Mouse (Mus musculus): Measurements from ENCODE around the gene Shbg. TPM values are rescaled to one million over a fixed set of nuclear protein-coding genes. Genes with fewer than 3 reads are reported as not detected.

The Shbg gene
- total RNA-seq (2023), result not detected in 2 replicates

DNA sequence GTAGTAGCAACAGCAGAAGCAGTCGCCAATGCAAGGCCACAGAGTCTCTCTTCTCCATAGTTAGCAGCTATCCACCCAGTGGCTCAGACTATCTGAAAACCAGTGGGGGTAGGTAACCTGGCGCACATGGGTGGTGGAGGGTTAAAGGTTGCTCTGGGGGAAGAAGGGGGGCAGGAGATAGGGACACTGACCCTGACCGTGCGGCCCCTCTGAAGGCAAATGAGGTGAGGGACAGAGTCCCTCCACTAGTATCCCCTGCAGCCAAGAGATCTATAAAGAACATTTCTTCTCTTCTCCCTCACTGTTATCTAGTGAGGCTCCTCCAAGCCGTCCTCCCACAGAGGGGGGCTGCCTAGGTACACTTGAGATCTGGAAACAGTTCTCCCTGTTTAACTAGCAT lies at the start of gene Shbg:
Gene Shbg, minus strand, starts transcription at position 101 of the 400 bp plus-strand sequence.

DNA sequence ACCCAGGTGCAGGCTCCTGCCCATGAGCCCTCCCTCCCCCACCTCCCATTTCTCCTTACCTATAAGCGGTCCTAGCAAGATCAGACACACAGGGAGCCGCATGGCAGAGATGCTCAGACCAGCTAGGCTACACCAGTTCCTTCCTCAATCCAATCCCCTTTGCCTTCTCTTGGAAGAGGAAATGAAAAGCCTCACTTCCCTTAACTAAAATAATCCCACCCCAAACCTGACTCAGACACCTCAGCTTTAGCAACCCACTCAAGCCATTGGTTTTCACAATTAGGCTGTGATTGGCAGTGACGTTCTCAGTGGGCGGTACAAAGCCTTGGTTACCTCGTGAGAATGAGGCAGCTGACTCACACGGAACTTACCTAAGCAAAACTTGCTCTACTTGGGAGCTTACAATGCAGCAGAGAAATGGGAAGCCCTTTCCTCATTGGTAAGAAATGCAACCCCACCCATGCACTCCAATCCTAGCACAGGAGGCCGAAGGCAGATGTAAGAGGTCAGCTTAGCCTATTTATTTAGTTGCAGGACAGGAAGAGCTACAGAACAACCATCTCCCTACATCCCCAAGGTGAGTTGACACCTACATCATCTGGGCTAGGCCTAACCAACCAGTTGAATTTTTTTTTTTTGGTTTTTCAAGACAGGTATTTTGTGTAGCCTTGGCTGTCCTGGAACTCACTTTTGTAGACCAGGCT lies 48.4 kb upstream of the Shbg start, which contains the start of gene Cd68:
Gene Cd68, minus strand, starts transcription at position 193 of the 704 bp plus-strand sequence.

GRCm38 (mm10) chr11:69662213-69662966 lies 44.7 kb upstream of the Shbg start, which contains the start of gene Mpdu1:
Gene Mpdu1, minus strand, starts transcription at chr11:69662642.

DNA sequence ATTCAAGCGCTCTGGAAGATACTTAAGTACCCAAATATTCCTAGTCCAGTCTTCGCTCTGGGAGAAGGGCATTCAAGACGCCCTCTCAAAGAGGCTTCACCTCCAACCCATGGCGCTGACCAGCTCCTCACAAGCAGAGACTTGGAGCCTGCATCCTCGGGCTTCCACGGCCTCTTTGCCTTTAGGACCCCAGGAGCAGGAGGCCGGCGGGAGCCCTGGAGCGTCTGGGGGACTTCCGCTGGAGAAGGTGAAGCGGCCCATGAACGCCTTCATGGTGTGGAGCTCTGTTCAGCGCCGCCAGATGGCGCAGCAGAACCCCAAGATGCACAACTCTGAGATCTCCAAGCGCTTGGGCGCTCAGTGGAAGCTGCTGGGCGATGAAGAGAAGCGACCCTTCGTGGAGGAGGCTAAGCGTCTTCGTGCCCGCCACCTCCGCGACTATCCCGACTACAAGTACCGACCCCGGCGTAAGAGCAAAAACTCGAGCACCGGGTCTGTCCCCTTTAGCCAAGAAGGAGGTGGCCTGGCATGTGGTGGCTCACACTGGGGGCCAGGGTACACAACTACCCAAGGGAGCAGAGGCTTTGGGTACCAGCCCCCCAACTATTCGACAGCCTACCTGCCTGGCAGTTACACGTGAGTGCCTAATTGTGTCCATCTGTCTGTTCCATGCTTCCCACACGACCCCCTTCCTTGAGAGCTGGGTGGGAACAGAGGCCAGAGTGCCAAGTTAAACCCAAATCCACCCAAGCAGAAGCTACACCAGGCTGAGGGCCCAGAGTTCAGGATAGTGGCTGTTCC lies 37.8 kb upstream of the Shbg start, which contains the start of gene Sox15:
Gene Sox15, plus strand, starts transcription at position 51 of the 801 bp plus-strand sequence.

GRCm38 (mm10) chr11:69632284-69633089 lies 14.8 kb upstream of the Shbg start, which contains the start of gene Fxr2:
Gene Fxr2, plus strand, starts transcription at chr11:69632990.

DNA sequence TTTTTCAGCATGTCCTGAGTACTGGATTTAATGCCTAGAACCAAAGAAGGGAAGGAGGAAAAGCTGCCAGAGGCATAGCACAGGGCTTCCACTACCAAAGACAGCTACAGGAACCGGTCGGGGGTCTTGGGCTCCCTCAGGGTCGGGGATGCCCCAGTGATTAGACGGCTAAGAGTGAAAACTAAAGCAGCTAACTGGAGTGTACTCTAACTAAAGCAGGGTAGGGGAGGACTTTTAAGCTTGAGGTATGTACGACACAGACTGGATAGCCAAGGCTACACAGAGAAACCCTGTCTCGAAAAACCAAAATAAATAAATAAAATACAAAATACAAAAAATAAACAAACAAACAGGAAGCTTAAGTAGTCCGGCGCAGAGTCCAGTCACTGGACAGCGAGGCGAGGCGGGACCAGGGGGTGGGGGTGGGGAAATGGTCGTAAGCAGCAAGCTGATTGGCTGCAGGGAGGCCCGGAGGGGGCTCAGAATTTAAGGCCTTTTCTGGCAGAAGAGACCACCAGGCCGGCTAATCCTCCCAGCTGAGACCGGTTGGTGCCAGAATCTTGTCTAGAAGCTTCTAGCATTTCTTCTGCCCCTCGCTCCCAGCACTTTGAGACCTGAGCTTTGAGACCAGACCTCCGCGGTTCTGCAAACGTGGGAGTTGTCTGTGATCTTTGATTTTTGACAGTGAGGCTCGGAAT lies 4.0 kb upstream of the Shbg start, which contains the start of gene Sat2:
Gene Sat2, plus strand, starts transcription at position 454 of the 698 bp plus-strand sequence.

DNA sequence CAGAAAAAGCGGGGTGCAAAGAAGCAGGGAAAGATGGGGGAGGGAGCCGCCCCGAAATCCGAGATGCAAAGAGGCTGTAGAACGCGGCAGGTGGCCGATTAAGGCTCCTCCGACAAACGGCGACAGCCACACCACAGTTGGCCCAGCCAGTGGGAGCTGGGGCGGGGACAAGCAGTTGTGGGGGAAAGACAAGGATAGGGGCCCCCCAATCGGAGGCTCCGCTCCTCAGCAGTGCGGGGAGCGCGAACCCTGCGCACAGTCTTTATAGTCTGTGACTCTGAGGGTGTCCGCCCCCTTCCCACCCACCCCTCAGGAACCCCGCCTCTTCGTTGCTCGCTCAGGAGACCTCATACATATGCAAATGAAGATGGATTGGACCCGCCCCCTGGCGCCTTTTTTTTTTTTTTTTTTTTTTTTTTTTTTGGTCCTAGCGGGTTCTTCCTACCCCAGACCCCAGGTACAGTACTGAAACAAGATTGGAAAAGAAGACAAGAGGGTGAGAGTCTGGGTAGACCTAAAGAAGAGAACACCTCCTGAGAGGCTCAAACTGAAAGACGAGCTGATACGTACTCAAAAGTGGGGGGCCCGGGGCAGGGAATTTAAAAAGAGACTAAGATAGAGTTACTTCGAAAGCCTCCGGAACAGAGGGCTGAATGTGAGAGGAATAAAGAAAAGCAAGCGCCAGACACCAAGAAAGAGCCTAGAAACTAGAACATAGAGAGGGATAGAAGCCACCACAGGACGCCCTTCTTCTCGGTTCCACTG lies 11.8 kb downstream of the Shbg start, which contains the start of gene Atp1b2:
Gene Atp1b2, minus strand, starts transcription at position 217 of the 765 bp plus-strand sequence.

DNA sequence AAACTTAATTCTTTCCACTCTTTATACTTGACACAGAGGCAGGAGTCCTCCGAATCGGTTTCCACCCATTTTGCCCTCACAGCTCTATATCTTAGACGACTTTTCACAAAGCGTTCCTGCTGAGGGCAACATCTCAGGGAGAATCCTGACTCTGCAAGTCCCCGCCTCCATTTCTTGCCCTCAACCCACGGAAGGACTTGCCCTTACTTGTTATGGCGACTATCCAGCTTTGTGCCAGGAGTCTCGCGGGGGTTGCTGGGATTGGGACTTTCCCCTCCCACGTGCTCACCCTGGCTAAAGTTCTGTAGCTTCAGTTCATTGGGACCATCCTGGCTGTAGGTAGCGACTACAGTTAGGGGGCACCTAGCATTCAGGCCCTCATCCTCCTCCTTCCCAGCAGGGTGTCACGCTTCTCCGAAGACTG lies 37.6 kb downstream of the Shbg start, which contains the start of the genes Wrap53 and Trp53:
Gene Wrap53, minus strand, starts transcription at position 165 of the 424 bp plus-strand sequence.
Gene Trp53, plus strand, starts transcription at position 269 of the 424 bp plus-strand sequence.

Other genes with a start within 250 kb of the Shbg start
- 11.1 and 13.1 TPM in 2 replicates for gene Chd3, start 248.5 kb downstream of the Shbg start, total RNA-seq (2023)
- gene Naa38, start 222.4 kb downstream of the Shbg start, total RNA-seq (2023), result 20.3 and 25.1 TPM in 2 replicates
- gene Cyb5d1, start 222.3 kb downstream of the Shbg start, total RNA-seq (2023), result 27.9 and 30.6 TPM in 2 replicates
- 3.1 and 3.2 TPM in 2 replicates for gene Tmem88, start 219.7 kb downstream of the Shbg start, total RNA-seq (2023)
- gene Kdm6b, start 204.2 kb downstream of the Shbg start, total RNA-seq (2023), result 256 and 289 TPM in 2 replicates
- gene Dnah2, start 68.8 kb downstream of the Shbg start, total RNA-seq (2023), result 2.1 and 6.3 TPM in 2 replicates
- 0.23 and 0.28 TPM in 2 replicates for gene Efnb3, start 57.7 kb downstream of the Shbg start, total RNA-seq (2023)
- 9.3 and 11.2 TPM in 2 replicates for gene Wrap53, start 37.6 kb downstream of the Shbg start, total RNA-seq (2023)
- 33.7 and 43.7 TPM in 2 replicates for gene Trp53, start 37.5 kb downstream of the Shbg start, total RNA-seq (2023)
- not detected in 2 replicates for gene Atp1b2, start 12.0 kb downstream of the Shbg start, total RNA-seq (2023)
- gene Sat2, start 4.1 kb upstream of the Shbg start, total RNA-seq (2023), result not detected in 2 replicates
- 43.9 and 65.2 TPM in 2 replicates for gene Fxr2, start 15.1 kb upstream of the Shbg start, total RNA-seq (2023)
- gene Sox15, start 37.4 kb upstream of the Shbg start, total RNA-seq (2023), result 0.95 TPM in 1 of 2 replicates, not detected in the other
- gene Mpdu1, start 44.7 kb upstream of the Shbg start, total RNA-seq (2023), result 67.2 and 77.6 TPM in 2 replicates
- 79.5 and 104 TPM in 2 replicates for gene Cd68, start 48.2 kb upstream of the Shbg start, total RNA-seq (2023)
- gene Eif4a1, start 54.5 kb upstream of the Shbg start, total RNA-seq (2023), result 525 and 565 TPM in 2 replicates
- 77.3 and 91.6 TPM in 2 replicates for gene Senp3, start 64.2 kb upstream of the Shbg start, total RNA-seq (2023)
- 10.0 and 11.1 TPM in 2 replicates for gene Tnfsf13, start 67.9 kb upstream of the Shbg start, total RNA-seq (2023)
- gene Tnfsf12, start 77.9 kb upstream of the Shbg start, total RNA-seq (2023), result 7.3 and 8.2 TPM in 2 replicates
- gene Tnfsfm13, start 78.2 kb upstream of the Shbg start, total RNA-seq (2023), result 1.4 and 4.9 TPM in 2 replicates
- 74.6 and 76.6 TPM in 2 replicates for gene Polr2a, start 140.7 kb upstream of the Shbg start, total RNA-seq (2023)
- not detected in 2 replicates for gene Slc35g3, start 144.1 kb upstream of the Shbg start, total RNA-seq (2023)
- 0.70 and 1.2 TPM in 2 replicates for gene Zbtb4, start 148.0 kb upstream of the Shbg start, total RNA-seq (2023)
- gene Chrnb1, start 178.0 kb upstream of the Shbg start, total RNA-seq (2023), result 0.54 and 1.0 TPM in 2 replicates
- not detected in 2 replicates for gene Fgf11, start 184.0 kb upstream of the Shbg start, total RNA-seq (2023)
- not detected in 2 replicates for gene Tmem102, start 187.7 kb upstream of the Shbg start, total RNA-seq (2023)
- gene Gm39566, start 197.4 kb upstream of the Shbg start, total RNA-seq (2023), result not detected in 2 replicates
- not detected in 2 replicates for gene Spem2, start 200.6 kb upstream of the Shbg start, total RNA-seq (2023)
- gene Spem1, start 204.3 kb upstream of the Shbg start, total RNA-seq (2023), result not detected in 2 replicates
- gene Nlgn2, start 219.9 kb upstream of the Shbg start, total RNA-seq (2023), result 0.88 and 1.8 TPM in 2 replicates
- 76.0 and 86.7 TPM in 2 replicates for gene Tmem256, start 220.6 kb upstream of the Shbg start, total RNA-seq (2023)
- gene Plscr3, start 228.5 kb upstream of the Shbg start, total RNA-seq (2023), result 26.2 and 36.2 TPM in 2 replicates
- not detected in 2 replicates for gene Tnk1, start 240.8 kb upstream of the Shbg start, total RNA-seq (2023)

Measured in neutrophil, adult 65 days (primary cell).